Mouse (Mus musculus): Measurements from ENCODE around the gene Cog8.
"Not testable (repeated sequence)": the region's sequence is repeated elsewhere in the genome, so short reads cannot be mapped to it uniquely, and the experiment has no call there.

Cog8 gene

GRCm38 (mm10) chr8:107045478-107045877 lies 11.0 kb downstream of the Cog8 start:
- DNase-seq (ENCODE audit: low spot score in 2 of 2) = no peak

- no peak for DNase-seq (ENCODE audit: low spot score in 2 of 2)
Measured at GRCm38 (mm10) chr8:107040632-107041031, 15.9 kb downstream of the Cog8 start.

- DNase-seq (ENCODE audit: low spot score in 2 of 2) = no peak
Measured at GRCm38 (mm10) chr8:107036626-107037025, 19.9 kb downstream of the Cog8 start.

- DNase-seq (ENCODE audit: low spot score in 2 of 2) = no peak
Measured at GRCm38 (mm10) chr8:107035641-107036040, 20.8 kb downstream of the Cog8 start.

GRCm38 (mm10) chr8:107033609-107034008 lies 22.9 kb downstream of the Cog8 start:
- DNase-seq (ENCODE audit: low spot score in 2 of 2) = not testable (repeated sequence)

- no peak for DNase-seq (ENCODE audit: low spot score in 2 of 2)
Measured at GRCm38 (mm10) chr8:107031577-107032090, 24.9 kb downstream of the Cog8 start.

- peak; percentile 93 to 99 for DNase-seq (ENCODE audit: low spot score in 2 of 2)
Measured at GRCm38 (mm10) chr8:107030650-107031576, 25.6 kb downstream of the Cog8 start, which contains the start of gene Vps4a. Gene Vps4a (plus strand): TSS chr8:107031222.

GRCm38 (mm10) chr8:107030058-107030457 lies 26.4 kb downstream of the Cog8 start:
- DNase-seq (ENCODE audit: low spot score in 2 of 2) = no peak

- DNase-seq (ENCODE audit: low spot score in 2 of 2) = no peak
Measured at GRCm38 (mm10) chr8:107029310-107029709, 27.2 kb downstream of the Cog8 start.

- DNase-seq (ENCODE audit: low spot score in 2 of 2) = no peak
Measured at GRCm38 (mm10) chr8:107023479-107023878, 33.0 kb downstream of the Cog8 start.

- DNase-seq (ENCODE audit: low spot score in 2 of 2) = no peak
Measured at GRCm38 (mm10) chr8:107014915-107015314, 41.6 kb downstream of the Cog8 start.

GRCm38 (mm10) chr8:107012666-107013065 lies 43.8 kb downstream of the Cog8 start:
- DNase-seq (ENCODE audit: low spot score in 2 of 2) = no peak

GRCm38 (mm10) chr8:107007795-107008194 lies 48.7 kb downstream of the Cog8 start:
- DNase-seq (ENCODE audit: low spot score in 2 of 2) = no peak

GRCm38 (mm10) chr8:107002532-107002931 lies 54.0 kb downstream of the Cog8 start:
- peak; percentile 83 to 85 for DNase-seq (ENCODE audit: low spot score in 2 of 2)

- DNase-seq (ENCODE audit: low spot score in 2 of 2) = peak in 1 of 2 experiments; percentile 47
Measured at GRCm38 (mm10) chr8:106999068-106999467, 57.4 kb downstream of the Cog8 start.

- DNase-seq (ENCODE audit: low spot score in 2 of 2) = no peak
Measured at GRCm38 (mm10) chr8:106997416-106997815, 59.1 kb downstream of the Cog8 start.

GRCm38 (mm10) chr8:106996339-106996738 lies 60.1 kb downstream of the Cog8 start:
- DNase-seq (ENCODE audit: low spot score in 2 of 2) = not testable (repeated sequence)
